Mouse (Mus musculus): Measurements from ENCODE around the gene Eif4e2. TPM values are rescaled to one million over a fixed set of nuclear protein-coding genes. Genes with fewer than 3 reads are reported as not detected.

Gene Eif4e2
- polyA plus RNA-seq, 1 experiment from 2014 or later, result 91.4 TPM

DNA sequence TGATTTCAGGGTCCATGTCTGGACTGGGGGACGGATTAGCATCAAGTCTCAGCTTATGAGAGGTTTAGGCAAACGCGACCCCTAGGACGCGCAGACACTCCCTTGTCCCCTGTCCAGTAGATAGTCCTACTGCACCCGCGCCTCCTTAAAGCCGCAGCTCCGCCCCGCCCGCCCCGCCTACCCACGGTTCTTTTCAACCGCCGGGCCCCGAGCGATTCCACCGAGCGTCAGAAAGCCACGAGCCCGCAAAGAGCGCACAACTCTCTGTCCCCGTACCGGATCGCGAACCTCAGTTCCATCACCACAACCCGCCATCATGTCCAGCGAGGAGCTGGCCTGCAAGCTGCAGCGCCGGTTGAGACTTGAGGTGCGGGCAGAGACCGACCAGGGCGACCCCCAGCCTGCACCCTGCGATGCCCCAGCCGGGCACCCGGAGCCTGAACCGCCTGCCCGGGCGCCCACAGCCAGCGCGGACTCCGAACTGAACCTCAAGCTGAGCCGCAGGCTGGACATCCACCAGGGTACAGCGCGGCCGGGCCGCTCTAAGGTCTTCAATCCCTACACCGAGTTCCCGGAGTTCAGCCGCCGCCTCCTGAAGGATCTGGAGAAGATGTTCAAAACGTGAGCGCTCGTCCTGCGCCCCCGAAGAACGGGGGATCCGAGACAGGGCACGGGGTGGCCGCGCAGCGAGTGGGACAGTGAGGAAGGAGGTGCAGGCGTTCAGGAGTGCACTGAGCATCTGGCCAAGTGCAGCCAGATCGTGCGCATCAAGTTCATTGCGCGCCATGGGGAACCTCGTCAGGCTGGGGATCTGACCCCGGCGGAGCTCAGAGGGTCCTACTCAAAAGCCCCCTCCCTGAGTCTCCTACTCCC lies 50.7 kb downstream of the Eif4e2 start, which contains the start of gene Efhd1:
Efhd1 (plus strand) TSS at position 230 of the 873 bp plus-strand sequence.
- no peak within 1 kb of the TSS for H3K27ac ChIP-seq (replicated peaks)
- peaks cover 58% of the 10 kb centered on the region for H3K27me3 ChIP-seq
- WGBS, result under 1% methylated on average over 70 of the region's 70 CpGs
- peak; percentile 62; the same call in 1 of the 2 replicates for ATAC-seq (ENCODE audit: low FRiP score, low read depth)
- H3K9ac ChIP-seq, result peak within 1 kb of the TSS; percentile 42
- peak within 1 kb of the TSS; percentile 49 for H3K4me3 ChIP-seq
- H3K4me2 ChIP-seq, result peak within 1 kb of the TSS; percentile 99
- no peaks in the 10 kb centered on the region for H3K9me3 ChIP-seq
- no peaks in the 10 kb centered on the region for H3K36me3 ChIP-seq
- H3K4me1 ChIP-seq (replicated peaks), result peaks cover 27% of the 10 kb centered on the region

DNA sequence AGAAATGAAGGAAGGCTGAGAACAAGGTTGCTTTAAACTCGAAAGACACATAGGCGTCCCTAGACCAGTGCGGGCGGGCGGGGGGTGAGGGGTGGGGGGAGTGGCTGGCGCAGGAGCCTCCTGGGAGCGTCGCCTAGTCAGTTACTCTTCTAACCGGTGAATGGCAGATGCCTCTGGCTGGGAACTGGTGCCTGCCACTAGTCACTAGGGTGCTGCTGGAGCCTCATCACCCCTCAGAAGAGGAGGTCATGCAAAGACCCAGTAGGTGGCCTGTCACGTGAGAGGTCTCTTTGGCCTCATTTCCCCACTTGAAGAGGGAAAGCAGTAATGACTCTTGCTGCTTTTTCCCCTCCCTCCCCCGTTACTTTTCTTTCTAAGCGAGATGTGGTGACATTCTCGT lies 51.5 kb downstream of the Eif4e2 start:
- peak overlapping the region; percentile 99 for H3K4me2 ChIP-seq
- 0 out of 2 replicates have a peak overlapping the region, but pooled peaks have one; percentile 42 for H3K9ac ChIP-seq
- no peak overlapping the region for H3K27ac ChIP-seq (replicated peaks)
- H3K4me1 ChIP-seq (replicated peaks), result peaks cover 27% of the 10 kb centered on the region
- H3K4me3 ChIP-seq, result peak overlapping the region; percentile 49
- H3K27me3 ChIP-seq, result peaks cover 56% of the 10 kb centered on the region
- no peak for ATAC-seq (ENCODE audit: low FRiP score, low read depth)
- H3K36me3 ChIP-seq, result no peaks in the 10 kb centered on the region
- WGBS, result under 1% methylated on average over 13 of the region's 13 CpGs
- H3K9me3 ChIP-seq, result no peaks in the 10 kb centered on the region

DNA sequence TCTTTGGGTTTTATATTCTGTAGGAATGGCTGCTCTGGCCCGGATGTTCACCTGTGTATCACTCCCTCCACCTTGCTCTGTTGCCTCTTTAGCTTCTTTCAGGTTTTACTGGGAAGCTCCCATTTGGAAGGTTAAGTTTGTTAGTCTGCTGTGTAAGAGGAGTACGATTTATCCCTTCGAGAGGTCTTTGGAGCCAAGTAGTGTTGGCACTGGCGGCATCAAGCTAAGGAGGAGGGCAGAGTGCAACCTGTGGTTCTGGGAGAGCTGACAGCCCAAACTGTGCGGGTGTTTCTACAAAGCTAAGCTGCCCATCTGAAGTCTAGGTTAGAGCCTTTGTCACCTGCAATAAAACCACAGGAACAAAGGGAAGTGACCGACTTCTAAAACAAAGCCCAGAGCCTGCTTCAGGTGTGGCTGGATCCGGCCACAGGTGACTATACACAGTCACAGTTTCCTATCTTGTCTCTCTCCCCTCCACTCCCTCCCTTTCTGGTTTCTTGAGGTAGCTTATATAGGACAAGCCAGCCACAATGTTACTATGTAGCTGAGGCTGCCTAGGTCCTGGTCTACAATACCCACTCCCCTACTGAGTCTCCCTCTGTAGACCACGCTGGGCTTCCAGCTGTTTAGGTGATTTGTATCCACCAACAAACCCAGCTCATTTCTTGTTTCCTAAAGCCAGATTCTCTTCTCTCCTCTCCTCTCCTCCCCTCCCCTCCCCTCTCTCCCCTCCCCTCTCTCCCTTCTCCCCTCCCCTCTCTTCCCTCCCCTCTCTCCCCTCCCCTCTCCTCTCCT lies 52.8 kb downstream of the Eif4e2 start:
- Histone ChIP-seq H3K27me3 (peaks cover 56% of the 10 kb centered on the region), H3K9ac (no peak overlapping the region), H3K9me3 (no peaks in the 10 kb centered on the region), H3K36me3 (no peaks in the 10 kb centered on the region), H3K4me3 (no peak overlapping the region), H3K4me1 (replicated peaks) (peaks cover 32% of the 10 kb centered on the region), H3K27ac (replicated peaks) (no peak overlapping the region), H3K4me2 (no peak overlapping the region)
- no peak for ATAC-seq (ENCODE audit: low FRiP score, low read depth)
- 22% methylated on average over 8 of the region's 8 CpGs for WGBS

DNA sequence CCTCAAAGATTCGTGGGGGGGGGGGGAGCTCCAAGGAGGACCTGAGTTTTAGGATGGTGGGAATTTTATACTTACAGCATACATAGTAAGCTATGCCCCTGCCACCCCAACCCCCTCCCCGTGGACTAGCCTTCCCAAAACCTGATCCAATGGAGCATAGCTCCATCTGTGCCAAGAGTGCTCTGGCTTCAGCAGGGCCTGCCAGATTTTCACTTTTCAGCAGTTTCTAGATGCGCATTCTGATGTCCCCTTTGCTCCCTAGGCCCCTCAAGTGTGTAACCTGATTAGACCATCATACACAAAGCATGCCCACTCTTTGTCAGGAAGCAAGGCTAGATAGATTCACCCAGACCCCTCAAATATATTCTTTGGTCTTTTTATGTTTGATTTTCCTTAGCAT lies 56.5 kb downstream of the Eif4e2 start:
- Histone ChIP-seq H3K27ac (replicated peaks) (0 out of 2 replicates have a peak overlapping the region, but pooled peaks have one; percentile 2), H3K27me3 (peaks cover 26% of the 10 kb centered on the region), H3K9me3 (no peaks in the 10 kb centered on the region), H3K4me2 (no peak overlapping the region), H3K36me3 (no peaks in the 10 kb centered on the region), H3K9ac (no peak overlapping the region), H3K4me1 (replicated peaks) (peaks cover 15% of the 10 kb centered on the region), H3K4me3 (no peak overlapping the region)
- WGBS, result 19% methylated on average over 3 of the region's 3 CpGs
- no peak for ATAC-seq (ENCODE audit: low FRiP score, low read depth)

DNA sequence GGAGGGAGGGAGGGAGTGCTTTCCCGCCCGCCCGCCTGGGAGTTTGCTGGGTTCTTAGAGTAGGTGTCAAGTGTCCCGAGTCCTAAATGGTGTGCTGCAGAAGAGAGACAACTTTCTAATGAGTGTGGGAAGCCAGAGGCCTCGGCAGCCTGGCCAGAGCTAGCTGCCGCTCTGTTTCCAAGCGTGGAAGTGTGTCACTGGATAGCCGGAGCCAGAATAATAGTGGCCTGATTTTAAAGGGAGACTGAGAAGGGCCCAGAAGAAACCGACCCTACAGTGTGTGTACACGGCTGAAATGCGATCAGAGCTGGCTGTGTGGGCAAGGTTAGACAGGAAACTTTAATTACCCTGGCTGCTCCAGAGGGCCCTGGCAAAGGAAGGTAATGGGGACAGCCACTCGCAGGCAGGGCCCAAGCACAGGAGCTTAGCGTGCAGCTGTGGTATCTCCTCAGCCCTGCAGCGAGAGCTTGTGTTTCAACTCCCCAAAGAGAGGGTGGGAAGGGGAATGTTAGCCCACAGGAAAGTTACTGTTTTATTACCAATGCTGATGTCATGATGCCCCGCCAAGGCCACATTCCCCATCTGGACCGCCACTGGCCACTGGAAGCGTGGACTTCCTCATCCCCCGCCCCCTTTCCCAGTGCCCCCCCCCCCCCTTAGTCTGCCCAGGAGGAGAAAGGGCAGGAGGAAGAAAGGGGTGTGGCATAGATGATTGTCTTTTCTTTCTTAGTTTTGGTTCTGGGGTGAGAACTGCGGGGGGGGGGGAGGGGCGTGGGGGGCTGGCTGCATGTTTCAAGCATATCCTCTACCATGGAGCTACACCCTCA lies 57.1 kb downstream of the Eif4e2 start:
- H3K4me3 ChIP-seq, result no peak overlapping the region
- no peak overlapping the region for H3K4me2 ChIP-seq
- no peak for ATAC-seq (ENCODE audit: low FRiP score, low read depth)
- H3K27ac ChIP-seq (replicated peaks), result peak overlapping the region; percentile 2; the same call in 1 of the 2 replicates
- H3K9ac ChIP-seq, result no peak overlapping the region
- peaks cover 10% of the 10 kb centered on the region; the same call in 1 of the 2 replicates for H3K4me1 ChIP-seq (replicated peaks)
- H3K27me3 ChIP-seq, result peaks cover 20% of the 10 kb centered on the region
- H3K9me3 ChIP-seq, result no peaks in the 10 kb centered on the region
- no peaks in the 10 kb centered on the region for H3K36me3 ChIP-seq
- 13% methylated on average over 19 of the region's 20 CpGs for WGBS

DNA sequence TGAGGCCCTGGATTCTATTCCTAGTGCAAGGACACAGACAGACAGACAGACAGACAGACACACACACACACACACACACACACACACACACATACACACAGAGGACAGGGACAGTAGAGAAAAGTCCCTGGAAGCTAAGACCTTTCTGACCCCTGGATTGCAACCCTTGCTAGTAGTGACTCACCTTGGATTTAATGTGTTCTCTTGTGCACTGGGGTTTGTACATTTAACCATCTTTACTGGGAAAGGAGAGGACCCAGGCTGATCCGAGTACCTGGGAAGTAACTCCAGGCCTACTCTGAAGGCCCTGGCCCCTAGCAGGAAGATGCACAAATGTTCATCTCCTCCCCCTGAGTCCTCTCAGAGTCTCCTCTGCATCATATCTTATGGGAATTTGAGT lies 57.9 kb downstream of the Eif4e2 start:
- H3K9me3 ChIP-seq, result no peaks in the 10 kb centered on the region
- H3K9ac ChIP-seq, result no peak overlapping the region
- no peak overlapping the region for H3K27ac ChIP-seq (replicated peaks)
- peaks cover 12% of the 10 kb centered on the region for H3K27me3 ChIP-seq
- no peak overlapping the region for H3K4me3 ChIP-seq
- ATAC-seq (ENCODE audit: low FRiP score, low read depth), result no peak
- H3K4me2 ChIP-seq, result no peak overlapping the region
- peaks cover 10% of the 10 kb centered on the region; the same call in 1 of the 2 replicates for H3K4me1 ChIP-seq (replicated peaks)
- 78% methylated on average over 1 of the region's 1 CpGs for WGBS
- H3K36me3 ChIP-seq, result no peaks in the 10 kb centered on the region

DNA sequence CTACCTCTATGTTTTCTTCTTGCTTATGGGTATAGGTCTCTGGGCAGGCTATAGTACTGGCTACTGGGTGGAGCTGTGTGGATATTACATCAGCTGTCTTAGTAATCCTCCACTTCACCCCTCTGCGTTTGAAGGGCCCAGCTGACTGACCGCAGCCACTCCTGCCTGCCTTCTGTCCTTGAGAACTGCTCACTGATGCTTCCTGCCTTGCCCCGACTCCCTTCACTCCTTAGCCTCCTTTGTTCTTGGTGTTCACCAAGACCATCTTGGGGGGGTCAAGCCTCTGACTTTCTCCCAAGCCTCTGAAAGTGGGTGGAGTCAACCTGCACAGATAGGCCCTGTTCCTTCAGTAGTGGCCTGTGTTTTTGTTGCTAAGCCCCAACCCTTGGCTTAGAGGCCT lies 58.7 kb downstream of the Eif4e2 start:
- 76% methylated on average over 3 of the region's 3 CpGs for WGBS
- H3K4me2 ChIP-seq, result no peak overlapping the region
- H3K36me3 ChIP-seq, result no peaks in the 10 kb centered on the region
- no peak overlapping the region for H3K27ac ChIP-seq (replicated peaks)
- H3K27me3 ChIP-seq, result peaks cover 8% of the 10 kb centered on the region
- H3K9me3 ChIP-seq, result no peaks in the 10 kb centered on the region
- no peak overlapping the region for H3K9ac ChIP-seq
- no peak for ATAC-seq (ENCODE audit: low FRiP score, low read depth)
- H3K4me3 ChIP-seq, result no peak overlapping the region
- peaks cover 10% of the 10 kb centered on the region; the same call in 1 of the 2 replicates for H3K4me1 ChIP-seq (replicated peaks)

DNA sequence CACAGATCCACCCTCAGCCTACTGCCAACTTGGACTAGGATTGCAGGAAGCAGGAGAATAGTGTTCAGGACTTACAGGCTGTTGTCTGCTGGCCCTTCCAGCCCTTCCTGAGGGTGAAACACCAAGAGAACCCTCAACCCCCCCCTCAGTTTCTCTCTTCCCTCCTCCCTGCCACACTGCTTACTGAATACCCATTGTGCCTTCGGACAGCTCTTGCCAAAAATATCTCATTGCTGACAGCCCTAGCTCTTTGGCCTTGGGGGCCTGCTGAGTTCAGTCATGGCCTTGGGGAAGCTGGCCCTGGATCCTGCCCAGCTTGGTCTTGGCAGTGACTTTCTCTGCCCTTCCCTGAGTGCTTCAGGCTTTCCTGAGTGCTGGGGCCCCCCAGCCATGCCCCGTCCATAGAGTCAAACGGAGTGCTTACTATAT lies 59.8 kb downstream of the Eif4e2 start:
- H3K27ac ChIP-seq (replicated peaks), result peak overlapping the region; percentile 54
- H3K9ac ChIP-seq, result no peak overlapping the region
- H3K9me3 ChIP-seq, result no peaks in the 10 kb centered on the region
- WGBS, result 51% methylated on average over 3 of the region's 3 CpGs
- no peak overlapping the region for H3K4me2 ChIP-seq
- H3K4me3 ChIP-seq, result no peak overlapping the region
- ATAC-seq (ENCODE audit: low FRiP score, low read depth), result peak; percentile 83
- H3K4me1 ChIP-seq (replicated peaks), result peaks cover 10% of the 10 kb centered on the region; the same call in 1 of the 2 replicates
- no peaks in the 10 kb centered on the region for H3K36me3 ChIP-seq
- no peaks in the 10 kb centered on the region for H3K27me3 ChIP-seq

DNA sequence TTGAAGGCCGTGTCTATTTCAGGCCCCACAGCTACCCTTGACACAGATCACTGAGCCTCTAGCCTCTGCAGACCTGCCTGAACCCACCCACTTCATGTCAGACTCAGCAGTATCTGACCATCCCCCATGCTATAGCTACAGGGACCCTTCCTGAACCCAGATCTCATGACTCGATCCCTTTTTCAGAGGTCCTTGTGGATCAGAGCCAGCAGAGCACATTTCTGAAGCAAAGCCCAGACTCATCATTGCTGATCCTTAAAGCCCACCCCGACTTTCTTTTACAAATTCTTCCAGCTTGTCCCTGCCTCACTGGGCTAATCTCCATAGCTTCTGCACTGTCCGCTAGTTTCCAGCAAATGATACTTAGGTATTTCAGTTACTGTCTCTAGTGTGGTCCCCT lies 60.4 kb downstream of the Eif4e2 start:
- no peaks in the 10 kb centered on the region for H3K9me3 ChIP-seq
- H3K36me3 ChIP-seq, result no peaks in the 10 kb centered on the region
- no peaks in the 10 kb centered on the region for H3K27me3 ChIP-seq
- H3K4me1 ChIP-seq (replicated peaks), result peaks cover 10% of the 10 kb centered on the region; the same call in 1 of the 2 replicates
- H3K9ac ChIP-seq, result no peak overlapping the region
- ATAC-seq (ENCODE audit: low FRiP score, low read depth), result peak; percentile 12; the same call in 1 of the 2 replicates
- peak overlapping the region; percentile 53 for H3K27ac ChIP-seq (replicated peaks)
- 73% methylated on average over 4 of the region's 4 CpGs for WGBS
- H3K4me3 ChIP-seq, result no peak overlapping the region
- H3K4me2 ChIP-seq, result no peak overlapping the region

DNA sequence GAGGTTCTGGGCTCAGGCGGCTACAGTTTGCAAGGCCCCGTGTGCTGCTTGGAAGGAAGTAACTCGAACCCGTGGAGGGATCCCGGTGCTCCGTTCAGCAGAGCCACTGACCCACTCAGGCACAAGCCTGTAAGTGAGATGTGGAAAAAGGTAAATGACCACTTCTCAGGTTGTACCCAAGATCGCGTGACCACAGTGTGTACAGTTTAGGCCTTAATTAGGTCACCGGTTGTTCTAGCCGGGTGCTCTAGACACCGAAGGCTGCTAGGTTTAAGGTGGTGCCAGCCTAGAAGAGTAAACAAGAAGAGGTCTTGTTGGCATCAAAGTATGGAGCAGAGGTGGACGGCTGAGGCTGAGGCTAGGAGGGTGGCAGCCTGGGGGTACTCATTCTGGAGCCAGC lies 61.4 kb downstream of the Eif4e2 start:
- H3K4me3 ChIP-seq, result no peak overlapping the region

DNA sequence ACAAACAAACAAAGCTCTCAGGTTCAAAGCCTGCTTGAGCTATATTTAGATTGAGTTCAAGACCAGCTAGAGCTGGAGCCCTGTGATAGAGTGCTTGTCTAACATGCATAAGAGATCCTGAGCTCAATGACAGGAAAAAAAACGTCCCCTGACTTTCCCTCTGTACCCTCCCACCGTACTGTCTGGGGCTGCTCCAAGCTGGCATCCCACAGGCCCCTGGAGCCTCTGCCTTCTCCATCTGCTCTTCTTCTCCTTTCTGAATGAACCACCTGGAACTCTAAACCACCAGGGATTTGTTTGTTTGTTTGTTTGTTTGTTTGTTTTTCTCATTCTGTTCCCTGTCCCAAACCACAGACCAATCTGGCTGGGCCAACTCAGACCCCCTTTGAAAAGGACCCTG lies 62.3 kb downstream of the Eif4e2 start:
- ATAC-seq (ENCODE audit: low FRiP score, low read depth), result no peak
- 50% methylated on average over 2 of the region's 2 CpGs for WGBS
- no peaks in the 10 kb centered on the region for H3K9me3 ChIP-seq
- no peaks in the 10 kb centered on the region for H3K27me3 ChIP-seq
- no peaks in the 10 kb centered on the region for H3K36me3 ChIP-seq
- H3K4me2 ChIP-seq, result no peak overlapping the region
- H3K9ac ChIP-seq, result no peak overlapping the region
- no peak overlapping the region for H3K27ac ChIP-seq (replicated peaks)
- peaks cover 7% of the 10 kb centered on the region; the same call in 1 of the 2 replicates for H3K4me1 ChIP-seq (replicated peaks)
- no peak overlapping the region for H3K4me3 ChIP-seq

More for the DNA sequence above, 61.4 kb downstream of the Eif4e2 start:
- Histone ChIP-seq H3K36me3 (no peaks in the 10 kb centered on the region), H3K27ac (replicated peaks) (no peak overlapping the region), H3K9me3 (no peaks in the 10 kb centered on the region), H3K27me3 (no peaks in the 10 kb centered on the region), H3K4me2 (no peak overlapping the region), H3K9ac (no peak overlapping the region), H3K4me1 (replicated peaks) (peaks cover 10% of the 10 kb centered on the region; the same call in 1 of the 2 replicates)
- WGBS, result 93% methylated on average over 12 of the region's 12 CpGs
- no peak for ATAC-seq (ENCODE audit: low FRiP score, low read depth)

Data from hindbrain, embryonic 15.5 days (tissue).